Mouse (Mus musculus) cortical plate, adult 2 months (tissue): ENCODE data around the gene Bach2. TPM values are rescaled to one million over a fixed set of nuclear protein-coding genes. Genes with fewer than 3 reads are reported as not detected.

Source experiments
- H3K27ac ChIP-seq: fragments of 200-500 bp; 2 replicates; pipeline ENCODE4 v1.5.1; 2012; ENCODE audit warnings: low read length, control low read depth, inconsistent platforms; ENCODE audit not compliant: insufficient read depth
- H3K4me1 ChIP-seq: fragments of 200-500 bp; 2 replicates; pipeline ENCODE4 v1.6.1; 2011; ENCODE audit warnings: low read length; ENCODE audit not compliant: control insufficient read depth, insufficient read depth
- H3K4me3 ChIP-seq: fragments of 200-500 bp; 2 replicates; pipeline ENCODE4 v1.5.1; 2011; ENCODE audit warnings: mild to moderate bottlenecking, low read length, control low read depth; ENCODE audit not compliant: insufficient read depth
- CTCF ChIP-seq: fragments of 200-500 bp; IDR thresholded peaks from 2 replicates; pipeline ENCODE4 v1.5.1; 2011; ENCODE audit warnings: mild to moderate bottlenecking, control low read depth, low read length; ENCODE audit not compliant: insufficient read depth; ENCODE audit errors: extremely low read depth
- POLR2A ChIP-seq: fragments of 200-500 bp; IDR thresholded peaks from 2 replicates; pipeline ENCODE4 v1.6.1; 2011; ENCODE audit warnings: mild to moderate bottlenecking, low read length, control low read depth; ENCODE audit not compliant: insufficient read depth; ENCODE audit errors: extremely low read depth
- polyA plus RNA-seq: library from polyadenylated mRNA; depleted of rRNA; stranded (reverse); fragments of >200 nt; gene quantifications from 2 replicates; pipeline ENCODE4 v1.2.3, GENCODE M21; 2012

The Bach2 gene
- polyA plus RNA-seq, 1 experiment = 5.4 TPM

DNA sequence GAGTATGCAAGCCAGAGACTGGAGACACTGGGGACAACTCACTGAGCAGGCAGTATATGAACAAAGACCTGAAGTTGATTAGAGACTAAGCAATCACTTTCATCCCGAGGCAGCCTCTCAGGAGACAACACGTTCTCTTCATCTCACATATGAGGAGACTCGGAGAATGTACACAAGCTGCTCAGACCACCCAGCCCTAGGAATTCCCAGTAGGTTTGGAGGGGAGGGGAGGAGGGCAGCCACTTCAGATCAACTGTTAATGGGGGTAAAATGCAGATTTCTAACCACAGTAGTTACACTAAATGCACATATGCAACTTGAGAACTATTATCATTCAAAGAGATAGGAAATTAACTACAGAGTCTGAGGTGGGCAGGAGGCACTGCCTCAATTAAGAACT lies 240.6 kb downstream of the Bach2 start:
- H3K4me3 ChIP-seq = no peak overlapping the region
- peaks cover 12% of the 10 kb centered on the region for H3K4me1 ChIP-seq
- no peak for TF ChIP-seq POLR2A
- TF ChIP-seq CTCF = no peak
- no peak overlapping the region for H3K27ac ChIP-seq

DNA sequence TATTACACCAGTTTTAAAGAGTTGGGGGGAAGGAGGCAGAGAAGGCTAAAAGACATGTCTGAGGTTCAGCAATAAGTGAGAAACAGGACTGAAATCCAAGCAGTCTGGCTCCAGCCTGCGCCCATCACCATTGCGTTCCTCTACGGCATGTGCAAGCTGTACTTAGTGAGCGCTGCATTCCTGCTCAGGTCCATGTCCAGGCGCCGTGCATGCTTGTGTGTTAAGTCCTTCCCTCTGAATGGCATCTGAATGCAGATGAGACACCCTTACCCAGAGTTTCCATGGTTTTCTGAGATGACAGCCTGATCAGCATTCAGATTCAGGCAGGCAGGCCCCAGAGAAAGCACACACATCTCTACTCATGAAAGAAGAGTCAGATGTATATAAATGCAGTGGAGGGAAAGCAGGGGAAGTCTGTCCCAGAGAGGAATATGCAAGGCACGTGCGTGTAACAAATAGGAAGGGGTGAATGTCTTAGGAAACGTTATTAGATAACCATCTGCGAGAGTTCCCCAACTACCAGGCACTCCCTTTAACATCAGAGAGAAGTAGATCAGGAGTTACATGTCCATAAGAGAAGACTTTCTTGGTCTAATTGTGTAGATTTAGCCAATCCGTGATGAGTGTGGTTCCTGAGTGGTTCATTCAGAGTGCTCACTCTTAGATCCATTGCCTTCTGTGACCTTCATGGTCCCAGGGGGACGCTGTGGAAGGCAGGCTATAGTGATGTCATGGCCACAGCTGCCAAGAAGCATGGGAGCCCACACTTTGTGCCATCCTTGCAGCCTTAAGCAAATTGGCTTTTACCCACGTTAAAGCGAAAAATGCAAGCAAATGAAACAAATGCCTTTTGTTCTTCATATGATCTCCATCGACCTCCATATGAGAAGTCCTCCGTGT lies 241.4 kb downstream of the Bach2 start:
- Histone ChIP-seq H3K27ac (no peak overlapping the region), H3K4me1 (peaks cover 12% of the 10 kb centered on the region)

DNA sequence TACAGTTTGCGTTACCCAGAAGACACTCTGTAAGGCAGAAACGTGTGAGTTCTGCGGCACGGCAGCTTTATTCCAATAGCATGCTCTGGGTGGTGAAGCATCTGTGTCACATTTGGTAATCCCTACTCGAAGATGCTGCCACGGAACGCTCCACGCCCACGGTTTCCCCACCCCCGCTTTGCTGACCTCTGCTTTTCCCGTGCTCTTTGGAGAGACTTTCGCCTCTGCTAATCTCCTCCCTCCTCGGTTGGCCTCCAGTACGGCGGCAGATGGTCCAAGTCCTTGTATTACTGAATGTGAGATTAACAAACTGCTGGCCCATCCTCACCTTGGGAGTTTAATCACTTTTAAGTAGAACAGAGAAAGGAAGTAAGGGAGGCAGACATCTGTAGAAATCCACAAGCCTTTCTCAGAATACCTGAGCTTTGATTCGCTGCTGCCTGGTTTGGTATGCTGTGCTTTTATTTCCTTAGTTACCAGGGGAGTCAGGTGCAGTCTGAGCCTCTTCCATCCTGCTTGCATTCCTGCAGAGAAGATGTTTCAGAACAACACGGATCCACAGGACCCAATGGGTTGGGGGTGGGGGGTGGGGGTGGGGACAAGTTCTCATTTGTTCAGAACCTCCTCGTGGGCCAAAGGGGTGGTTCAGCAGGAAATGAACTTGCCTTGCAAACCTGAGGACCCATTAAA lies 242.9 kb downstream of the Bach2 start:
- H3K4me1 ChIP-seq = peaks cover 12% of the 10 kb centered on the region

More for the DNA sequence above, 241.4 kb downstream of the Bach2 start:
- no peak for TF ChIP-seq POLR2A
- TF ChIP-seq CTCF = no peak
- no peak overlapping the region for H3K4me3 ChIP-seq

GRCm38 (mm10) chr4:32482138-32482537 lies 243.5 kb downstream of the Bach2 start:
- H3K27ac ChIP-seq = no peak overlapping the region
- H3K4me3 ChIP-seq = no peak overlapping the region
- peaks cover 14% of the 10 kb centered on the region for H3K4me1 ChIP-seq
- TF ChIP-seq POLR2A (no peak), CTCF (no peak)

More for the DNA sequence above, 242.9 kb downstream of the Bach2 start:
- TF ChIP-seq CTCF (no peak), POLR2A (no peak)
- Histone ChIP-seq H3K27ac (no peak overlapping the region), H3K4me3 (no peak overlapping the region)

DNA sequence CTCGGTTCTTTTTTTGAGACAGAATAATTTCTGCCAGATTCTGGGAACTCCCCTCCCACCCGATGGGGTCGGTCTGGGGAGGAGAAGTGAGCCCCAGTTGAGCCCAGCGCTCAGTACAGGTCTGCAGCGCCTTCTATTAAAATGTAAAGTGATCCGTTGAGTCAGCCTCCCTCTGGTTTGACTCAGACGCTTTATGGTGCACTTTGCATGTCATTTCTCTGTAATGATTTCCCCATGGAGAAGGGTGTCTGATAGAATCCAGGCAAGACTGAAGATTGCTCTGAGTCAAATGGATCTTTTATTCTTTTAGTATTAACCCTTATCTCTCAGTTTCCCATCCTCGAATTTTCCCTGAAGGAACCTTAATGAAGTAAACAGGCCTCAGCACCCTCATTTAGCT lies 244.3 kb downstream of the Bach2 start:
- no peak for TF ChIP-seq CTCF
- no peak for TF ChIP-seq POLR2A
- no peak overlapping the region for H3K4me3 ChIP-seq
- H3K27ac ChIP-seq = no peak overlapping the region
- H3K4me1 ChIP-seq = peaks cover 14% of the 10 kb centered on the region

DNA sequence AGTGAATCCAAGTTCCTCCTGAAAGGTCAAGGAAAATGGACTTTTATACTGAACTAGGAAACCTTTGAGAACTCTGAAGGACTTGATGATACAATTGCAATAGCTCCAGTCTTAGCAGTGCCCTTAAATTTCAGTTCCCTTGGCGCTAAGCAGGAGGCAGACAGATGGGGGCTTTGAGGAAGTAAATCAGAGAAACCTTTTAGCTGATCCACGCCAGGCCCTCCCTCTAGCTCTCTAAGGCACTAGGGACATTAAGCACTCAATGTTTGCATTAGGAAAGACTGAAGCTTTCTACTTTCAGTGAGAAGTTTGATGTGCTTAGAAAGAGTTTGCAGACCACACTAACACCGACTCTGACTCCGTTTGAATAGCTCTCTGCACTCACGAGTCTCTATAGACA lies 247.2 kb downstream of the Bach2 start:
- TF ChIP-seq POLR2A (no peak), CTCF (no peak)
- no peak overlapping the region for H3K27ac ChIP-seq
- H3K4me1 ChIP-seq = peaks cover 12% of the 10 kb centered on the region
- H3K4me3 ChIP-seq = no peak overlapping the region

GRCm38 (mm10) chr4:32486654-32487398 lies 248.2 kb downstream of the Bach2 start:
- TF ChIP-seq POLR2A = no peak
- no peak for TF ChIP-seq CTCF
- Histone ChIP-seq H3K27ac (no peak overlapping the region), H3K4me3 (peak overlapping the region; percentile 27), H3K4me1 (peaks cover 6% of the 10 kb centered on the region; the same call in 1 of the 2 replicates)

- H3K4me3 ChIP-seq = no peak overlapping the region
- H3K4me1 ChIP-seq = peaks cover 3% of the 10 kb centered on the region; the same call in 1 of the 2 replicates
- TF ChIP-seq CTCF (no peak), POLR2A (no peak)
- no peak overlapping the region for H3K27ac ChIP-seq
Measured at GRCm38 (mm10) chr4:32489186-32489585, 250.6 kb downstream of the Bach2 start.

DNA sequence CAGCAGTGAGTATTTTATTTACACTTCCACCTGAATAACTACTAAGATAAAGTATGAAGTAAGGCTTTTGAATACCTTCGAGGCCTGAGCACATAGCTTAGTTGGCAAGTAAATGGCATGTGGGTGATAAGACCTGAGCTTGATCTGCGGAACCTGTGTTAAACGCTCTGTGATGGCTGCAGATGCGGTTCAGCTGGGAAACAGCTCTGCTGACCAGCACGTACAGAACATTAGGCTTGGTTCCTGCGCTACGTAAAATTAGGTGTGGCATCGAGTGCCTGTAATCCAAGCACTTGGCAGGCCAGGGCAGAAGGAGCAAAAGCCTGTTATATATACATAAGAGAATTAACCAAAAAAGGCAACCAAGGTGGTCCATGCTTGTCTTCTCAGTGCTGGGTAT lies 252.6 kb downstream of the Bach2 start:
- Histone ChIP-seq H3K4me3 (no peak overlapping the region), H3K4me1 (0 out of 2 replicates have a peak, but pooled peaks cover 3% of the 10 kb centered on the region), H3K27ac (no peak overlapping the region)
- no peak for TF ChIP-seq POLR2A
- no peak for TF ChIP-seq CTCF

DNA sequence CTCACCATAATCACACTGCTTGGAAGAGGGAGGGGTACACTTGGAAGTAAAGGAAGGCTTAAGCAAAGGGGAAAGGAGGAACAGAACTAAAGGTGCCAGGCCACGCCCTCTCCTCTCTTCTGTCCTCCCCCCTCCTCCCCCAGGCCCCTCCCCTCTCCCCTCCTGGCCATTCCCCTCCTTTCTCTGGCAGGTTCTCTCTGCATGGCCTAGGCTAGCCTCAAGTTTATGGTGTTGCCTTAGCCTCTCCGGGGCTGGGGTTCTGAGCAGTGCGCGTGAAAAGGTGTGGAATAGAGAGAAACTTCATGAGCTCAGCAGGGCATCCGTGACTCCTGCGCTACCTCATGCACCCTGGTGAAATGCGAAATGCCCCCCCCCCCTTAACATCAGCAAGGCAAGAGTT lies 254.2 kb downstream of the Bach2 start:
- Histone ChIP-seq H3K27ac (no peak overlapping the region), H3K4me1 (no peaks in the 10 kb centered on the region), H3K4me3 (no peak overlapping the region)
- no peak for TF ChIP-seq CTCF
- TF ChIP-seq POLR2A = no peak
